ENCODE assay signal across 9 mouse cellular contexts in genomic region chr4:29117926-29118325, GRCm38 (mm10).
DNase-seq lines count a peak whose midpoint lies in the region; ATAC-seq lines count a peak whose summit lies in the region.
"Had no signal": no experiment of that assay in that cellular context is flagged by ENCODE, and none has a peak within 500 bp of the region (broad histone marks: within the 10 kb centered on the region; RNA-seq: fewer than 3 reads in every experiment).

No protein-coding gene starts in this region.

- no peaks in the 10 kb centered on the region for H3K36me3 ChIP-seq in hindbrain, embryonic 15.5 days
- H3K36me3 ChIP-seq in hindbrain, embryonic 11.5 days (ENCODE audit: control insufficient read depth, insufficient read depth, low read length): no peaks in the 10 kb centered on the region
- no peaks in the 10 kb centered on the region for H3K36me3 ChIP-seq in heart, embryonic 15.5 days
- H3K36me3 ChIP-seq: liver, embryonic 15.5 days had no signal

- H3K4me2 ChIP-seq in hindbrain, embryonic 15.5 days: no peak overlapping the region
- H3K4me2 ChIP-seq in hindbrain, embryonic 11.5 days (replicated peaks; ENCODE audit: low read depth, low read length): no peak overlapping the region
- peak overlapping the region; percentile 45 for H3K4me2 ChIP-seq in heart, embryonic 15.5 days
- H3K4me2 ChIP-seq: liver, embryonic 15.5 days had no signal

- DNase-seq in hindbrain, embryonic 11.5 days (ENCODE audit: low spot score): no peak
- peak; percentile 49 to 79 for DNase-seq in cerebellum, postnatal 4 days (ENCODE audit: low spot score in 2 of 2)
- peak; percentile 44 to 52 for DNase-seq in left cerebral cortex, postnatal 14 days (ENCODE audit: low spot score in 2 of 2)
- DNase-seq in right cerebral cortex, adult 2 months (ENCODE audit: low spot score in 2 of 2): peak; percentile 17 to 50
- no peak for DNase-seq in thymus, postnatal 0 days (ENCODE audit: low spot score)
- DNase-seq in thymus, postnatal 10 days (ENCODE audit: low spot score in 2 of 2): no peak

- ATAC-seq in hindbrain, embryonic 15.5 days (ENCODE audit: low FRiP score, low read depth): peak; percentile 92
- no peak for ATAC-seq in hindbrain, embryonic 11.5 days (ENCODE audit: low FRiP score)
- ATAC-seq in heart, embryonic 15.5 days (replicated peaks; ENCODE audit: insufficient number of reproducible peaks, insufficient read depth, low FRiP score, low read depth): peak; percentile 86

- no peaks in the 10 kb centered on the region for H3K9me3 ChIP-seq in hindbrain, embryonic 15.5 days
- H3K9me3 ChIP-seq in hindbrain, embryonic 11.5 days (ENCODE audit: control insufficient read depth, low read length): no peaks in the 10 kb centered on the region
- no peaks in the 10 kb centered on the region for H3K9me3 ChIP-seq in heart, embryonic 15.5 days (replicated peaks)
- H3K9me3 ChIP-seq: liver, embryonic 15.5 days had no signal

- no peaks in the 10 kb centered on the region for H3K27me3 ChIP-seq in hindbrain, embryonic 15.5 days
- no peaks in the 10 kb centered on the region for H3K27me3 ChIP-seq in hindbrain, embryonic 11.5 days (ENCODE audit: control insufficient read depth, insufficient read depth, low read length)
- H3K27me3 ChIP-seq in heart, embryonic 15.5 days: no peaks in the 10 kb centered on the region
- H3K27me3 ChIP-seq: liver, embryonic 15.5 days had no signal

- WGBS in hindbrain, embryonic 15.5 days: 54% methylated on average over 9 of the region's 9 CpGs
- 77% methylated on average over 9 of the region's 9 CpGs for WGBS in hindbrain, embryonic 11.5 days
- 10% methylated on average over 9 of the region's 9 CpGs for WGBS in heart, embryonic 15.5 days

- H3K27ac ChIP-seq in hindbrain, embryonic 15.5 days (replicated peaks): no peak overlapping the region
- H3K27ac ChIP-seq in hindbrain, embryonic 11.5 days (ENCODE audit: low read depth, low read length): no peak overlapping the region
- peak overlapping the region; percentile 76 for H3K27ac ChIP-seq in heart, embryonic 15.5 days
- H3K27ac ChIP-seq: liver, embryonic 15.5 days had no signal

- H3K4me1 ChIP-seq in hindbrain, embryonic 15.5 days (replicated peaks): no peaks in the 10 kb centered on the region; the same call in 1 of the 2 replicates
- no peaks in the 10 kb centered on the region for H3K4me1 ChIP-seq in hindbrain, embryonic 11.5 days (replicated peaks; ENCODE audit: control insufficient read depth, insufficient read depth, low read length)
- H3K4me1 ChIP-seq in heart, embryonic 15.5 days (replicated peaks): peaks cover 16% of the 10 kb centered on the region
- H3K4me1 ChIP-seq: liver, embryonic 15.5 days had no signal

- H3K4me3 ChIP-seq in hindbrain, embryonic 15.5 days: no peak overlapping the region
- no peak overlapping the region for H3K4me3 ChIP-seq in hindbrain, embryonic 11.5 days (ENCODE audit: low read depth, low read length)
- H3K4me3 ChIP-seq in heart, embryonic 15.5 days: 0 out of 2 replicates have a peak overlapping the region, but pooled peaks have one; percentile 4
- H3K4me3 ChIP-seq: liver, embryonic 15.5 days had no signal

- H3K9ac ChIP-seq in hindbrain, embryonic 15.5 days: no peak overlapping the region
- no peak overlapping the region for H3K9ac ChIP-seq in hindbrain, embryonic 11.5 days (ENCODE audit: low read depth, low read length)
- no peak overlapping the region for H3K9ac ChIP-seq in heart, embryonic 15.5 days
- H3K9ac ChIP-seq: liver, embryonic 15.5 days had no signal

- intact Hi-C loops in left cerebral cortex, postnatal 14 days (cut with DNase I): no loop called here

Comparison
In these comparisons a context has a peak if more than half of its experiments do, and no peak if none do; other contexts are left out.
1. DNase-seq: peak in cerebellum, postnatal 4 days (2 of 2), left cerebral cortex, postnatal 14 days (2 of 2) and right cerebral cortex, adult 2 months (2 of 2); none in hindbrain, embryonic 11.5 days (single experiment), thymus, postnatal 0 days (single experiment) and thymus, postnatal 10 days (0 of 2).